Mouse (Mus musculus) embryonic facial prominence, embryonic 10.5 days (tissue): ENCODE data around the gene 2610528J11Rik. TPM values are rescaled to one million over a fixed set of nuclear protein-coding genes. Genes with fewer than 3 reads are reported as not detected.
"Not testable (repeated sequence)": the region's sequence is repeated elsewhere in the genome, so short reads cannot be mapped to it uniquely, and the experiment has no call there.

Source experiments
- DNase-seq: peaks from one replicate; pipeline ENCODE4 v3.0.0-alpha.2; 2017; ENCODE audit warnings: low spot score
- H3K27ac ChIP-seq: fragments of 300-500 bp; sonication (generic); replicated peaks from 2 replicates; pipeline ENCODE4 v1.5.1; 2016; ENCODE audit warnings: mild to moderate bottlenecking
- H3K27me3 ChIP-seq: fragments of 300-500 bp; sonication (generic); replicated peaks from 2 replicates; pipeline ENCODE4 v1.6.1; 2016; ENCODE audit warnings: low read depth, mild to moderate bottlenecking; ENCODE audit not compliant: poor library complexity, severe bottlenecking
- H3K36me3 ChIP-seq: fragments of 300-500 bp; sonication (generic); replicated peaks from 2 replicates; pipeline ENCODE4 v1.6.1; 2016; ENCODE audit warnings: mild to moderate bottlenecking, moderate library complexity
- H3K4me1 ChIP-seq: fragments of 300-500 bp; sonication (generic); 2 replicates; pipeline ENCODE4 v1.6.1; 2016
- H3K4me3 ChIP-seq: fragments of 300-500 bp; sonication (generic); 2 replicates; pipeline ENCODE4 v1.5.1; 2016; ENCODE audit warnings: mild to moderate bottlenecking, moderate library complexity
- H3K9me3 ChIP-seq: fragments of 300-500 bp; sonication (generic); 2 replicates; pipeline ENCODE4 v1.6.1; 2016; ENCODE audit warnings: mild to moderate bottlenecking
- WGBS: fragments of 180-500 bp; shearing (Covaris S2); methylation state at CpG from one replicate; pipeline ENCODE4 v1.1.7; 2016; 5-methylcytosine and 5-hydroxymethylcytosine counted together
- polyA plus RNA-seq: library from polyadenylated mRNA; unstranded; fragments of >200 nt; fragmentation: Nextera tagmentation; extraction: Ambion mirVana; gene quantifications from 2 replicates; pipeline ENCODE4 v1.2.1, GENCODE M21; 2016

The 2610528J11Rik gene
- polyA plus RNA-seq, 1 experiment from 2014 or later = 3.9 TPM

- Histone ChIP-seq H3K27ac (no peak within 1 kb of the TSS; the same call in 1 of the 2 replicates), H3K4me1 (peaks cover 31% of the 10 kb centered on the region), H3K4me3 (peak within 1 kb of the TSS; percentile 53), H3K9me3 (peaks cover 8% of the 10 kb centered on the region), H3K27me3 (peaks cover 34% of the 10 kb centered on the region), H3K36me3 (no peaks in the 10 kb centered on the region)
- DNase-seq = peak; percentile 56
- WGBS = 2% methylated on average over 24 of the region's 24 CpGs
These were observed 16.9 kb downstream of the 2610528J11Rik start, which contains the start of gene Tmem125 for GRCm38 (mm10) chr4:118543592-118544260. TSS of gene Tmem125 (minus strand) at chr4:118544044.

- no peak overlapping the region; the same call in 1 of the 2 replicates for H3K27ac ChIP-seq
- H3K9me3 ChIP-seq = peaks cover 8% of the 10 kb centered on the region
- H3K4me1 ChIP-seq = peaks cover 30% of the 10 kb centered on the region
- H3K27me3 ChIP-seq = peaks cover 30% of the 10 kb centered on the region
- no peaks in the 10 kb centered on the region for H3K36me3 ChIP-seq
- peak overlapping the region; percentile 53; the same call in 1 of the 2 replicates for H3K4me3 ChIP-seq
- WGBS = 71% methylated on average over 14 of the region's 14 CpGs
- DNase-seq = no peak
These were observed 17.8 kb downstream of the 2610528J11Rik start for GRCm38 (mm10) chr4:118544441-118545127.

GRCm38 (mm10) chr4:118547424-118548129 lies 20.8 kb downstream of the 2610528J11Rik start:
- 88% methylated on average over 23 of the region's 23 CpGs for WGBS
- H3K27me3 ChIP-seq, H3K4me3 ChIP-seq, DNase-seq, H3K9me3 ChIP-seq, H3K27ac ChIP-seq, H3K36me3 ChIP-seq: not testable (repeated sequence)
- H3K4me1 ChIP-seq = peaks cover 19% of the 10 kb centered on the region

- H3K4me3 ChIP-seq, H3K27ac ChIP-seq, H3K9me3 ChIP-seq, H3K36me3 ChIP-seq, H3K27me3 ChIP-seq: not testable (repeated sequence)
- 88% methylated on average over 10 of the region's 10 CpGs for WGBS
- H3K4me1 ChIP-seq = peaks cover 15% of the 10 kb centered on the region
- DNase-seq = peak; percentile 69
These were observed 21.3 kb downstream of the 2610528J11Rik start for GRCm38 (mm10) chr4:118548130-118548480.

GRCm38 (mm10) chr4:118553039-118553649 lies 26.3 kb downstream of the 2610528J11Rik start:
- Histone ChIP-seq H3K4me3 (no peak overlapping the region), H3K9me3 (peaks cover under 1% of the 10 kb centered on the region), H3K27me3 (no peaks in the 10 kb centered on the region), H3K27ac (no peak overlapping the region), H3K36me3 (no peaks in the 10 kb centered on the region), H3K4me1 (0 out of 2 replicates have a peak, but pooled peaks cover 3% of the 10 kb centered on the region)
- WGBS = 82% methylated on average over 3 of the region's 3 CpGs
- DNase-seq = no peak

GRCm38 (mm10) chr4:118564062-118564925 lies 37.5 kb downstream of the 2610528J11Rik start:
- Histone ChIP-seq H3K27ac (no peak overlapping the region), H3K27me3 (0 out of 2 replicates have a peak, but pooled peaks cover 7% of the 10 kb centered on the region), H3K4me1 (peaks cover 2% of the 10 kb centered on the region; the same call in 1 of the 2 replicates), H3K4me3 (no peak overlapping the region), H3K9me3 (peaks cover 3% of the 10 kb centered on the region; the same call in 1 of the 2 replicates), H3K36me3 (no peaks in the 10 kb centered on the region)
- DNase-seq = no peak
- 78% methylated on average over 13 of the region's 13 CpGs for WGBS

GRCm38 (mm10) chr4:118564926-118565279 lies 38.1 kb downstream of the 2610528J11Rik start:
- WGBS = 49% methylated on average over 3 of the region's 3 CpGs
- Histone ChIP-seq H3K4me1 (peaks cover 2% of the 10 kb centered on the region; the same call in 1 of the 2 replicates), H3K36me3 (no peaks in the 10 kb centered on the region), H3K27ac (no peak overlapping the region), H3K9me3 (peaks cover 3% of the 10 kb centered on the region; the same call in 1 of the 2 replicates), H3K4me3 (no peak overlapping the region), H3K27me3 (peaks cover 12% of the 10 kb centered on the region; the same call in 1 of the 2 replicates)
- no peak for DNase-seq

GRCm38 (mm10) chr4:118566161-118566676 lies 39.4 kb downstream of the 2610528J11Rik start:
- peak; percentile 70 for DNase-seq
- Histone ChIP-seq H3K4me3 (no peak overlapping the region), H3K9me3 (peaks cover 3% of the 10 kb centered on the region; the same call in 1 of the 2 replicates), H3K27me3 (peaks cover 13% of the 10 kb centered on the region; the same call in 1 of the 2 replicates), H3K36me3 (no peaks in the 10 kb centered on the region), H3K27ac (no peak overlapping the region), H3K4me1 (peaks cover 2% of the 10 kb centered on the region; the same call in 1 of the 2 replicates)
- WGBS = 38% methylated on average over 7 of the region's 7 CpGs

- 77% methylated on average over 10 of the region's 10 CpGs for WGBS
- H3K4me3 ChIP-seq = no peak overlapping the region
- no peak overlapping the region for H3K27ac ChIP-seq
- peaks cover 17% of the 10 kb centered on the region; the same call in 1 of the 2 replicates for H3K27me3 ChIP-seq
- no peaks in the 10 kb centered on the region for H3K9me3 ChIP-seq
- no peak for DNase-seq
- peaks cover 2% of the 10 kb centered on the region; the same call in 1 of the 2 replicates for H3K4me1 ChIP-seq
- no peaks in the 10 kb centered on the region for H3K36me3 ChIP-seq
These were observed 41.9 kb downstream of the 2610528J11Rik start for GRCm38 (mm10) chr4:118568709-118569108.

GRCm38 (mm10) chr4:118569320-118569719 lies 42.5 kb downstream of the 2610528J11Rik start:
- DNase-seq = no peak
- H3K4me3 ChIP-seq = no peak overlapping the region
- H3K27ac ChIP-seq = no peak overlapping the region
- H3K36me3 ChIP-seq = no peaks in the 10 kb centered on the region
- H3K27me3 ChIP-seq = peaks cover 17% of the 10 kb centered on the region; the same call in 1 of the 2 replicates
- WGBS = 72% methylated on average over 23 of the region's 23 CpGs
- H3K9me3 ChIP-seq = no peaks in the 10 kb centered on the region
- peaks cover 2% of the 10 kb centered on the region; the same call in 1 of the 2 replicates for H3K4me1 ChIP-seq

- no peak overlapping the region for H3K4me3 ChIP-seq
- H3K27ac ChIP-seq = no peak overlapping the region
- no peaks in the 10 kb centered on the region for H3K36me3 ChIP-seq
- no peak for DNase-seq
- WGBS = 82% methylated on average over 15 of the region's 15 CpGs
- H3K9me3 ChIP-seq = no peaks in the 10 kb centered on the region
- peaks cover 21% of the 10 kb centered on the region for H3K27me3 ChIP-seq
- H3K4me1 ChIP-seq = no peaks in the 10 kb centered on the region
These were observed 44.6 kb downstream of the 2610528J11Rik start for GRCm38 (mm10) chr4:118571441-118571840.
